Mouse (Mus musculus) hindbrain, embryonic 14.5 days (tissue): ENCODE measurements around the gene Aldh2. TPM values are rescaled to one million over a fixed set of nuclear protein-coding genes. Genes with fewer than 3 reads are reported as not detected.
A peak's percentile ranks its signal among the peaks of the same experiment; 100 is the strongest.

Source experiments
- ATAC-seq: fragments of 200-750 bp; cut with Nextera tagmentation; 2 replicates; pipeline ENCODE4 v1.8.0; 2017; ENCODE audit warnings: moderate number of reproducible peaks, mild to moderate bottlenecking, moderate TSS enrichment, moderate library complexity; ENCODE audit not compliant: low FRiP score
- DNase-seq: peaks from one replicate; pipeline ENCODE4 v3.0.0-alpha.2; 2015; ENCODE audit warnings: low spot score
- H3K27ac ChIP-seq: fragments of 300-500 bp; sonication (generic); 2 replicates; pipeline ENCODE4 v1.5.1; 2014; ENCODE audit warnings: mild to moderate bottlenecking, moderate library complexity
- H3K27me3 ChIP-seq: fragments of 300-500 bp; sonication (generic); 2 replicates; pipeline ENCODE4 v1.6.1; 2014; ENCODE audit warnings: mild to moderate bottlenecking, low read length, mixed read lengths; ENCODE audit not compliant: control insufficient read depth, insufficient read depth
- H3K36me3 ChIP-seq: fragments of 300-500 bp; sonication (generic); replicated peaks from 2 replicates; pipeline ENCODE4 v1.6.1; 2014; ENCODE audit not compliant: control insufficient read depth, insufficient read depth
- H3K4me1 ChIP-seq: fragments of 300-500 bp; sonication (generic); replicated peaks from 2 replicates; pipeline ENCODE4 v1.6.1; 2014; ENCODE audit warnings: antibody characterized with exemption, low read length, mixed read lengths; ENCODE audit not compliant: control insufficient read depth, insufficient read depth
- H3K4me2 ChIP-seq: fragments of 300-500 bp; sonication (generic); replicated peaks from 2 replicates; pipeline ENCODE4 v1.6.1; 2014; ENCODE audit warnings: mild to moderate bottlenecking, moderate library complexity
- H3K4me3 ChIP-seq: fragments of 300-500 bp; sonication (generic); replicated peaks from 2 replicates; pipeline ENCODE4 v1.5.1; 2014; ENCODE audit warnings: mild to moderate bottlenecking, low read length
- H3K9ac ChIP-seq: fragments of 300-500 bp; sonication (generic); 2 replicates; pipeline ENCODE4 v1.6.1; 2014
- H3K9me3 ChIP-seq: fragments of 300-500 bp; sonication (generic); 2 replicates; pipeline ENCODE4 v1.6.1; 2016; ENCODE audit warnings: low read length; ENCODE audit not compliant: control insufficient read depth
- WGBS: fragments of 180-500 bp; shearing (Covaris S2); extraction: QIAGEN DNeasy Blood & Tissue Kit; methylation state at CpG from one replicate; pipeline ENCODE4 v1.1.7; 2014; 5-methylcytosine and 5-hydroxymethylcytosine counted together
- polyA plus RNA-seq: library from polyadenylated mRNA; unstranded; fragments of >200 nt; fragmentation: Nextera tagmentation; extraction: Ambion mirVana; gene quantifications from 2 replicates; pipeline ENCODE4 v1.2.1, GENCODE M21; 2014

Aldh2 gene
- polyA plus RNA-seq, 1 experiment from 2014 or later = 54.5 TPM

DNA sequence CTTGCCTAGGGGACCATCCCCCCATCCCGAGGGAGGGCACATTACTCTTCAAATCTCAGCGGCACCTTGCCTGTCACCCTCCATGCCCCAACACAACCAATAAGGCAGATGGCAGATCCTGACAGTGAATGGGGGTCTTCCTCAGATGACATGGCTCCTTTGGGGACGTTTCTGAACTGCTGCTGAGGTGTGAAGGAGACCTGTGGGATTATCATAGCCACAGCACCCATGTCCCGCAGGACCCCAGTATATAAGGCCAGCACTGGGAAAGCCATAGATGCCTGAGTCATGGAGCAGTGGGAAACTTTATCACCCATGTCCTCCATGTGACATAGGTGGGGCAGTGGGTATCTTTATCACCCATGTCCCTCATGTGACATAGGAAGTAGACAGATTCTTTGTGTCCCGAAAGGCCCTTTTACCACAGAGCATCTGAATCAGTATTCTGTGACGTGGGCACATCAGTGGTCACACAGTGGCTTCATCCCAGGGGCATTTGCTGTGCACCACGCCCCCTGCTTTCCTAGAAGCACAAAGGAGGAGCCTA is 4.4 kb upstream of the Aldh2 start:
- Histone ChIP-seq H3K27ac (no peak overlapping the region), H3K27me3 (no peaks in the 10 kb centered on the region), H3K9me3 (no peaks in the 10 kb centered on the region), H3K4me1 (no peaks in the 10 kb centered on the region; the same call in 1 of the 2 replicates), H3K4me3 (no peak overlapping the region), H3K4me2 (no peak overlapping the region), H3K9ac (no peak overlapping the region), H3K36me3 (no peaks in the 10 kb centered on the region)
- WGBS = 82% methylated on average over 7 of the region's 7 CpGs
- DNase-seq (no peak), ATAC-seq (no peak)

DNA sequence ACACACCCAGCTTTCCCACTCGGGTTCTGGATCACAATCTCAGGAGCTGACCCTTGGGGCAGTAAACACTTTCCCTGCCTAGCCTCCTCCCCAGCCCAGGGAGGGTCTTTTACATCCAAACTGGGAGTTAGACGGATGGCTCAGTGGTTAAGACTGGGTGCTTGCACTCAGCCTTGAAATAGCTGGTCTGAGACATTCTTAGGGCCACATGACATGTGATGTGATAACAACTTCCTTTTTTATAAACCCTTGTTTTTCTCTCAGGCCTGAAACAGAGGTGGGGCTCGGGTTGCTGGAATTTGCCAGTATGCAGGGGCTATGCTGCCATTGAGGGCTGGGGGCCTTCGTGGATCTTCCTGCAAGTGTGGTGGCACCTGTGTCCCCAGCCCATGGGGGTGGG is 3.7 kb upstream of the Aldh2 start:
- Histone ChIP-seq H3K36me3 (no peaks in the 10 kb centered on the region), H3K27me3 (no peaks in the 10 kb centered on the region), H3K9me3 (no peaks in the 10 kb centered on the region), H3K4me3 (no peak overlapping the region), H3K4me2 (no peak overlapping the region), H3K4me1 (peaks cover 7% of the 10 kb centered on the region), H3K9ac (no peak overlapping the region), H3K27ac (no peak overlapping the region)
- ATAC-seq (no peak), DNase-seq (no peak)
- WGBS = 75% methylated on average over 4 of the region's 4 CpGs

DNA sequence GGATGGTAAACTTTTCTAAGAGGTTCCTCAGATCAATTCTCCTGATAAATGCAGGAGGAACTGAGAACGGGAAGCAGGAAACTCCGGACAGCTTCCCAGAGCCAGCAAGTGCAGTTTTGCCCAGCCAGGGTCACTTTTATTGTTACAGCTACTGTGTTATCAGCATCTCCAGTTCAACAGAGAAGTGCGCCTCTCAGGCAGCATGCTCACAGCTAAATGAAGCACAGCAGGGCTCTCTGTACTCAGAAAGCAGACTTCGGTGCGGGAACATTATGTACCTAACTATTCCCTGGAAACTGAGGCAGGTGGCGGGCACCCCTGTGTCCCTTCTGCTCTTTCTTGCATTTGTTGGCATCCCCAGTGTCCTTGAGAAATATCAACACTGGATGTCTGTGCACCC is 2.6 kb upstream of the Aldh2 start:
- Histone ChIP-seq H3K4me2 (no peak overlapping the region), H3K4me1 (peaks cover 14% of the 10 kb centered on the region), H3K9ac (no peak overlapping the region), H3K9me3 (no peaks in the 10 kb centered on the region), H3K27ac (no peak overlapping the region), H3K4me3 (no peak overlapping the region), H3K36me3 (no peaks in the 10 kb centered on the region), H3K27me3 (no peaks in the 10 kb centered on the region)
- WGBS = 81% methylated on average over 6 of the region's 6 CpGs
- ATAC-seq (no peak), DNase-seq (no peak)

DNA sequence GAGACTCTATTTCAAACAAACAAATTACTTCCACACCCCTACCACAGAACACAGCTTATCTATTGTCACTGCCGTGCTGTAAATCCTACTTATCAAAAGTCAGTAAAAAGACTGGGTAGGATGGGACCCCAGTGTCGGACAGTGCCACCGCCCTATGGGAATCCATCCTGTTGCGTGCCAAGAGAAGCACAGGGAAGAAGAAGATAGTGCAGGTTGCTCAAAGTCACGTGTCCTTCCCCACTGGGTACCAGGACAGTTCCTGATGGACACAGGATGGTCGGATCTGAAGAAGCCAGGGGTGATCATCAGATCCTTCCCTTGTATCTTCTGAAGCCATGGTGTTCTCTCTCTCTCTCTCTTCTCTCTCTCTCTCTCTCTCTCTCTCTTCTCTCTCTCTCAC is 2.1 kb upstream of the Aldh2 start:
- Histone ChIP-seq H3K27me3 (no peaks in the 10 kb centered on the region), H3K4me1 (peaks cover 14% of the 10 kb centered on the region), H3K9ac (no peak overlapping the region), H3K4me2 (no peak overlapping the region), H3K27ac (no peak overlapping the region), H3K9me3 (no peaks in the 10 kb centered on the region), H3K36me3 (no peaks in the 10 kb centered on the region), H3K4me3 (no peak overlapping the region)
- 89% methylated on average over 6 of the region's 6 CpGs for WGBS
- ATAC-seq = no peak
- DNase-seq = no peak

DNA sequence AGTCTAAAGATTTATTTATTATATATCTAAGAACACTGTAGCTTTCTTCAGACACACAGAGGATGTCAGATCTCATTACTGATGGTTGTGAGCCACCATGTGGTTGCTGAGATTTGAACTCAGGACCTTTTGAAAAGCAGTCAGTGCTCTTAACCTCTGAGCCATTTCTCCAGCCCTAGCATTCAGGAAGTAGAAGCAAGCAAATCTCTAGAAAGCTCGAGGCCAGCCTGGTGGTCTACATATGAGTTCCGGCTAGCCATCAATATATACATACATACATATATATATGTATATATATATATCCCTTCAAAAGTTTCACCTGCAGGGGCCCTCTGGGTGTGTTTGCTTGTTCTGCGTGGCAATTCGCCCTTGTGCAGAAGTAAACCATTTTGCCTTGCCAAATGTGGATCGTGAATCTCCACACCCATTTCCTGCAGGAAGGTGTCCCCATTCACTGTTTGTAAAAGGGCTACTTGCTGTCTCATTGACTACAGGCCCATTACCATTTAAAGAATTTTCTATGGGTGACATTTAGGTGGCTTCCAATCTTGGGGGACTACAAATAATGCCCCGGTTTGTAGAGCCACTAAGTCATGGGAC is 1.2 kb upstream of the Aldh2 start:
- Histone ChIP-seq H3K4me3 (no peak overlapping the region), H3K9me3 (no peaks in the 10 kb centered on the region), H3K4me1 (peaks cover 14% of the 10 kb centered on the region), H3K4me2 (peak overlapping the region; percentile 96), H3K36me3 (no peaks in the 10 kb centered on the region), H3K27ac (peak overlapping the region; percentile 70; the same call in 1 of the 2 replicates), H3K9ac (peak overlapping the region; percentile 79), H3K27me3 (no peaks in the 10 kb centered on the region)
- ATAC-seq (no peak), DNase-seq (no peak)
- WGBS = 88% methylated on average over 6 of the region's 6 CpGs

DNA sequence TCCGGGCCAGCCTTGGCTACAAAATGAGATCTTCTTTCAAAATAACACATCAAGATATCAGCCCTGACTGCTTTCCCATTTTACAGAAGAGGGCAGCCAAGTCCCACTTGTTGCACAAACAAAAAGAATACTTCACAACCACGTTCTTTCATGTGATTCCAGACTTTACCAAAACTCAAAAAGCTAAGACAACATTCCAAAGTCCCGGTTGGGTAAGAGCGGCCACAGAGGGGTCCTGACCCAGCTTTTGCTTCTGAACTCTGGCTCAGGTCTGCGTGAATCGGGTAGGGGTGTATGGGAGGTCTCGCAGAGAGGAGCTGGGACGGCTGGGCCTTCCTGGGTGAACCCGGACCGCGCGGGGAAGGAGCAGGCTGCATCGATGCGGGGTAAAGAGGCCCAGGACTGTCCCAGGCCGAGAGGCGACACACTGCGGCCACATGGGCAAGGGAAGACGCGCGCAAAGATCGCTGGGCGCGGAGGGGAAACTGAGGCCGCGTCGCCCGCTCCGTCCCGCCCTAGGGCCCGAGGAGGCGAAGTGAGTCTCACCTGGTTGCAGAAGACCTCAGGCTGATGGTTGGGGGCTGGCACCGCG is 712 bp downstream of the Aldh2 start:
- 4% methylated on average over 33 of the region's 33 CpGs for WGBS
- ATAC-seq (no peak), DNase-seq (no peak)
- peak overlapping the region; percentile 65 for H3K4me3 ChIP-seq
- H3K9me3 ChIP-seq = no peaks in the 10 kb centered on the region
- H3K4me1 ChIP-seq = peaks cover 14% of the 10 kb centered on the region
- peak overlapping the region; percentile 70 for H3K27ac ChIP-seq
- peak overlapping the region; percentile 96 for H3K4me2 ChIP-seq
- H3K27me3 ChIP-seq = no peaks in the 10 kb centered on the region
- H3K36me3 ChIP-seq = no peaks in the 10 kb centered on the region
- peak overlapping the region; percentile 79 for H3K9ac ChIP-seq

DNA sequence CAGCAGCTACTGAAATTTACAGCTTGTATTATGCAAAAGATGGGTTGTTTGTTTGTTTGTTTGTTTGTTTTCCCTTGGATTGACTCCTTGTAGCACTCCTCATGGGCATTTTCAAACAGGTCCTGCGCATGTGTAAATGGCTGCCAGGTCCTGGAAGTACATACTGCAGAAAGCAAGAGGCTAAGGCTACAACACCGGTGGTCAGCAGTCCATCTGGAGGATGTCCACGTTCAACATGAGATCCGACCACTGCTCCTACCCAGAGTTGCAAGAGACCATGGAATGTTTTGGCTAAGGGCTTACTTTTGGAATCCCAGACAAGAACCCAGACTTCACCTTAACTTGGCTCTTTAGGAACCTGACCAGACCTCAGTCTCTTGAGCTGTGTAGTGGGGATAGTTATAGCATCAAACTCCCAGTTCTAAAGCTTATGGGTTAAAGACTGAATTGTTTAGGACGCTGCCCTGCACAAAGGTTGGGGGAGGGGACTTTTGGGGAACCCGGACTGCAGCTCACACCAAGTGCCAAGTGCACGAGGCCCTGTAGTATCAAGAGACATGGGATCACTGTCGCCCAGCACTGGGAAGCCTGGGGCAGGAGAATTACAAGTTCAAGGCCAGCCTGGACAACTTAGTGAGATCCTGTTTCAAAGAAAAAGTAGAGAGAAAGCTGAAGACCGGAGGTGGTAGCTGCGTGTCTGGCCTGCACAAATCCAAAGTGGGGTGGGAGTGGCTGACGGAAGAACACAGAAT is 1.4 kb downstream of the Aldh2 start:
- 65% methylated on average over 11 of the region's 11 CpGs for WGBS
- Histone ChIP-seq H3K9me3 (no peaks in the 10 kb centered on the region), H3K4me1 (peaks cover 14% of the 10 kb centered on the region), H3K36me3 (no peaks in the 10 kb centered on the region), H3K9ac (peak overlapping the region; percentile 79), H3K27ac (no peak overlapping the region), H3K4me2 (peak overlapping the region; percentile 96), H3K4me3 (peak overlapping the region; percentile 65), H3K27me3 (no peaks in the 10 kb centered on the region)
- ATAC-seq (no peak), DNase-seq (no peak)

DNA sequence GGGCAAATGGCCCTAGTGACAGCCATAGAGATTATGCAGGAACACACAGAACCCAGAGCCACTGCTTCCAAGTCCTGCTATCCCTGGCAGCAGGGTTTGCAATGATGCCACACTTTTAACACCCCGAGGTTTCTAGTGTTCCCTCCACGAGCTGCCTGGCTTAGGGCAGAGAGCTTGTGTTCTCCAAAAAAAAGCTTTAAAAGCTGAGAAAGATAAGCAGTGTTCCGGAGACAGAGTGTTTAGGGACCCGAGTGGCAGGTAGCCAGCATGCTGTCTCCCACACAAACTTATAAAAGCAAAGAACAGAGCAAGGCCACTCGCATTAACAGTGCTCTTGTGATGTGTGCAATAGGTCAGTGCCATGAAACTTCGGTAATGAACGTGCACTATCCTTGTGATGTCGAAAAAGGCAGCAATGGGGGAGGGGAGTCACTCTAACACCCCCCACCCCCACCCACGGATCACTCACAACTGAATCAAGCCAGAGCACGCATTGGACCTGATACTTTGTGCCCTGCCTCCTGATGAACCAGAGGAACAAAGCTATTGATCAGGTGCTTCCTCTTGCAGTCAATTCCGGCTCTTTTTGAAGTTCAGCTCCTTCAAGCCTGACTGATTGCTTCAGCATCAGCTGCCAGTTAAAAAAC is 2.1 kb downstream of the Aldh2 start:
- ATAC-seq (no peak), DNase-seq (no peak)
- no peaks in the 10 kb centered on the region for H3K27me3 ChIP-seq
- H3K9me3 ChIP-seq = no peaks in the 10 kb centered on the region
- H3K4me2 ChIP-seq = no peak overlapping the region
- no peak overlapping the region for H3K9ac ChIP-seq
- no peak overlapping the region for H3K4me3 ChIP-seq
- H3K36me3 ChIP-seq = no peaks in the 10 kb centered on the region
- 75% methylated on average over 11 of the region's 11 CpGs for WGBS
- H3K4me1 ChIP-seq = peaks cover 14% of the 10 kb centered on the region
- H3K27ac ChIP-seq = no peak overlapping the region

DNA sequence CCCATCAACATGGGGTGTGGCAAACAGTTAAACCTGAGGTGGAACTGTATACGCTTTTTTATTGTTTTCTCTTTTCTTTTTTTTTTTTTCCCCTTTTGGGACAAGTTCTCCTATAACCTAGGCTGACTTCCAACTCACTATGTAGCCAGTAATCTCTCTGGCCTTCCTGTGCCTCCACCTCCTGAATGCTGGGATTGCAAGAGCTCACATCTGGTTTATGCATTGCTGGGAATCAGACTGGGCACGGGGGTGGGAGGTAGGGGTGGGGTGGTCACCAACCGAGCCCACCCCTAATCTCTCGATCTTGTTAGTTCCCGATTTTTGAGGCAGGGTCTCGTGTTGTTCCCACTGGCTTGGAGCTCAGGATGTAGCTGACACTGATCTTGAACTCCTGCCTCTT is 3.7 kb downstream of the Aldh2 start:
- Histone ChIP-seq H3K9ac (no peak overlapping the region), H3K9me3 (no peaks in the 10 kb centered on the region), H3K4me2 (no peak overlapping the region), H3K4me3 (no peak overlapping the region), H3K27ac (no peak overlapping the region), H3K27me3 (no peaks in the 10 kb centered on the region), H3K36me3 (no peaks in the 10 kb centered on the region), H3K4me1 (peaks cover 14% of the 10 kb centered on the region)
- WGBS = 92% methylated on average over 6 of the region's 6 CpGs
- ATAC-seq = no peak
- no peak for DNase-seq
